Mouse (Mus musculus) T-cell, adult 66 days (primary cell): ENCODE results near the gene Foxa2. TPM values are rescaled to one million over a fixed set of nuclear protein-coding genes. Genes with fewer than 3 reads are reported as not detected.

ENCODE experiments used
- total RNA-seq, 2 experiments: library from RNA; stranded (reverse); gene quantifications; 3 replicates in 1 of 2; 4 replicates in 1 of 2; pipeline ENCODE4 v1.2.4; 2023

Foxa2 gene
- not detected for total RNA-seq

GRCm38 (mm10) chr2:148046799-148047165 lies at the start of gene Foxa2:
TSS of gene Foxa2 (minus strand) at chr2:148046969.

